In genomic region chr10:61492040-61492439, GRCm38 (mm10) we compare ENCODE assay signal across 9 mouse cellular contexts. TPM values are rescaled to one million over a fixed set of nuclear protein-coding genes. Genes with fewer than 3 reads are reported as not detected.
DNase-seq lines count a peak whose midpoint lies in the region; ATAC-seq and TF ChIP-seq lines count a peak whose summit lies in the region.
"Had no signal": no experiment of that assay in that cellular context is flagged by ENCODE, and none has a peak within 500 bp of the region (broad histone marks: within the 10 kb centered on the region; RNA-seq: fewer than 3 reads in every experiment).

No protein-coding gene starts in this region.

- no peak overlapping the region for H3K4me2 ChIP-seq in forebrain, embryonic 15.5 days (replicated peaks)
- no peak overlapping the region for H3K4me2 ChIP-seq in lung, embryonic 14.5 days

- WGBS in forebrain, embryonic 15.5 days = 7% methylated on average over 11 of the region's 11 CpGs
- WGBS in lung, embryonic 14.5 days = 9% methylated on average over 11 of the region's 11 CpGs

- no peak overlapping the region for H3K4me3 ChIP-seq in forebrain, embryonic 15.5 days
- no peak overlapping the region for H3K4me3 ChIP-seq in lung, embryonic 14.5 days (ENCODE audit: low read depth, low read length)

- no peak overlapping the region for H3K27ac ChIP-seq in forebrain, embryonic 15.5 days (replicated peaks)
- no peak overlapping the region for H3K27ac ChIP-seq in lung, embryonic 14.5 days (ENCODE audit: low read depth)
- H3K27ac ChIP-seq: macrophage had no signal

- TF ChIP-seq CTCF in lung, embryonic 14.5 days (IDR thresholded peaks at IDR 0.05; ENCODE audit: low read depth) = peak; percentile 92

- H3K27me3 ChIP-seq in forebrain, embryonic 15.5 days = no peaks in the 10 kb centered on the region
- no peaks in the 10 kb centered on the region for H3K27me3 ChIP-seq in lung, embryonic 14.5 days (ENCODE audit: insufficient read depth, low read length)

- peak; percentile 94 for DNase-seq in ES-CJ7 (ENCODE audit: low read depth, low spot score)
- peak; percentile 73 for DNase-seq in cerebellum, adult 11 months
- peak; percentile 55 for DNase-seq in heart, postnatal 25 days (ENCODE audit: low spot score)
- DNase-seq in layer of hippocampus, adult 11-12 months (ENCODE audit: low spot score) = peak; percentile 72
- DNase-seq in lung, embryonic 14.5 days = peak; percentile 87
- DNase-seq in ovary, postnatal 14 days (ENCODE audit: low spot score) = peak; percentile 79
- peak; percentile 39 to 70 for DNase-seq in thymus, postnatal 10 days (ENCODE audit: low spot score in 2 of 2)

- H3K36me3 ChIP-seq in forebrain, embryonic 15.5 days = no peaks in the 10 kb centered on the region
- no peaks in the 10 kb centered on the region for H3K36me3 ChIP-seq in lung, embryonic 14.5 days (ENCODE audit: insufficient read depth)

- H3K4me1 ChIP-seq in forebrain, embryonic 15.5 days = peaks cover 13% of the 10 kb centered on the region
- H3K4me1 ChIP-seq in lung, embryonic 14.5 days (ENCODE audit: insufficient read depth) = 0 out of 2 replicates have a peak, but pooled peaks cover 3% of the 10 kb centered on the region

- H3K9ac ChIP-seq in forebrain, embryonic 15.5 days (replicated peaks) = no peak overlapping the region
- no peak overlapping the region for H3K9ac ChIP-seq in lung, embryonic 14.5 days

- intact Hi-C loops in heart, postnatal 25 days (cut with DNase I) = loop anchor here (2.0 kb wide), 1 partner anchor 167 kb away; no protein-coding TSS in a partner anchor

- ATAC-seq in forebrain, embryonic 15.5 days (replicated peaks) = peak; percentile 39
- ATAC-seq in lung, embryonic 14.5 days (ENCODE audit: insufficient read depth) = peak; percentile 70

- H3K9me3 ChIP-seq in forebrain, embryonic 15.5 days = no peaks in the 10 kb centered on the region
- H3K9me3 ChIP-seq in lung, embryonic 14.5 days (ENCODE audit: low read depth, low read length) = no peaks in the 10 kb centered on the region

RNA-seq across cellular contexts. Expression of gene Lrrc20, which starts 16.4 kb away (rescaled TPM):
- polyA plus RNA-seq in forebrain, embryonic 15.5 days (2015; fragmentation: Nextera tagmentation; extraction: Ambion mirVana) = 22.1 and 23.0 TPM in 2 replicates
- 10 to 100 TPM; 30.1 to 31.3 TPM for total RNA-seq in heart, postnatal 25 days (2021)
- polyA plus RNA-seq in lung, embryonic 14.5 days (2014; fragmentation: Nextera tagmentation; extraction: Ambion mirVana) = 8.5 and 9.8 TPM in 2 replicates

RNA-seq across cellular contexts. Expression of gene Eif4ebp2, which starts 39.6 kb away (rescaled TPM):
- polyA plus RNA-seq in forebrain, embryonic 15.5 days (2015; fragmentation: Nextera tagmentation; extraction: Ambion mirVana) = 89.3 and 94.1 TPM in 2 replicates
- total RNA-seq in heart, postnatal 25 days (2021) = 10 to 100 TPM; 71.4 to 75.2 TPM
- polyA plus RNA-seq in lung, embryonic 14.5 days (2014; fragmentation: Nextera tagmentation; extraction: Ambion mirVana) = 53.8 and 57.4 TPM in 2 replicates
